Mouse (Mus musculus): ENCODE data around the gene Brinp2. TPM values are rescaled to one million over a fixed set of nuclear protein-coding genes. Genes with fewer than 3 reads are reported as not detected.

Gene Brinp2
- total RNA-seq, 2 experiments from 2014 or later = 0.31 to 0.38 TPM

DNA sequence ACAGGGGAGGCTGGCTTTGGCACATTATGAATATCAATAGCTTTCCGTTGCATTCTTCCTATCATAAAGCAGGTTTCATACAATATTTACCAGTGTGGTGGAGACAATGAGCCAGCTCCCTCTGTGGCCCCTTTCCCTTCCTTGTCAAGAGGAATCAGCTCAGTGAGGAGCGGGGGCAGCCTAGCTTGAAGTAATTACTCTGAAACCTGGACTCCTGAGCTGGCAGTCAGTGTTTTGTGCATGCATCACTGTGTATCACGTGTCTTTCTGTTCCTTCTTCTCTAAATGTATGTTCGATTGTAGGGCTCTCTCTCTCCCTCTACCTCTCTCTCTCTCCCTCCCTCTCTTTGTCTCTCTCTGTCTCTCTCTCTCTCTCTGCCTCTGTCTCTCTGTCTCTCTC, 135.1 kb downstream of the Brinp2 start:
- no peak for DNase-seq

- DNase-seq = no peak
Measured at GRCm38 (mm10) chr1:158220148-158220547, 136.0 kb downstream of the Brinp2 start.

- DNase-seq = no peak
Measured at GRCm38 (mm10) chr1:158218750-158219149, 137.4 kb downstream of the Brinp2 start.

DNA sequence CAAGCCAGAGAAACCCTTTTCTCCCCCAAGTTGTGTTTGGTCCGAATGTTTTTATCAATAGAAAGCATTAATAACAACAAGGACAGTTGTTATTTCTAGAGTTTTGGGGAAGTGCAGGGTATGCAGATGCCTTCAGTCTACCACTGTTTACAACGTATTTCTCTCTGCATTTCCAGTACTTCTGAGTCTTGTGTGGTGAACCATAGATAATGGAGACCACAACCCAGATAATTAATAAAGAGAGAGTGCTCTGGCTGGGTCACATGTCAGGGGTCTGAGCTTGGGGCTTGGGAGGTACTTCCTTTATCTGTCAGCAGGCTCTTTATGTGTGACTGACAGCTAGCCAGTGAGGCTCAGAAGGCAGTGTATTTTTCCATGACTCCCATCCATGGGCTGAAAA, 137.8 kb downstream of the Brinp2 start:
- no peak for DNase-seq

- DNase-seq = no peak
Measured at GRCm38 (mm10) chr1:158215581-158215980, 140.5 kb downstream of the Brinp2 start.

DNA sequence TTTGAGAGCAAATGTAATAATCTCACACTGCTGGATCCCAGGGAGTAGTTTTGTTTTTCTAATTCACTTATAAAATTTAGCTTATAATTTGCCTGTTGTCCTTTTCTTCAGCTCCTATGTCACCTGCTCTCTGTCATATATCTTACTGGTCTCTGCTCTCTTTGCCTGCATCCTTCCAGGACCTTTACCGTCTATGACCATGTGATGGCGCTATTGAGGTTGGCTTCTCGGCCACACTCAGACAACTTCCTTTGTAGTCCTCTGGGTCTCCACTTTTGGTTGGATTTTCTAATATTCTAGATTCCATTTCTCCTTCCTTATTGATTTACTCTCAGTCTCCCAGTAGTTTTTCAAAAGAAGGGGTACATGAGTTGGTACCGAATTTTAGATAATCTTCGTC, 141.4 kb downstream of the Brinp2 start:
- DNase-seq = no peak

GRCm38 (mm10) chr1:158213736-158214135, 142.4 kb downstream of the Brinp2 start:
- no peak for DNase-seq

GRCm38 (mm10) chr1:158207620-158208019, 148.5 kb downstream of the Brinp2 start:
- DNase-seq = no peak

DNA sequence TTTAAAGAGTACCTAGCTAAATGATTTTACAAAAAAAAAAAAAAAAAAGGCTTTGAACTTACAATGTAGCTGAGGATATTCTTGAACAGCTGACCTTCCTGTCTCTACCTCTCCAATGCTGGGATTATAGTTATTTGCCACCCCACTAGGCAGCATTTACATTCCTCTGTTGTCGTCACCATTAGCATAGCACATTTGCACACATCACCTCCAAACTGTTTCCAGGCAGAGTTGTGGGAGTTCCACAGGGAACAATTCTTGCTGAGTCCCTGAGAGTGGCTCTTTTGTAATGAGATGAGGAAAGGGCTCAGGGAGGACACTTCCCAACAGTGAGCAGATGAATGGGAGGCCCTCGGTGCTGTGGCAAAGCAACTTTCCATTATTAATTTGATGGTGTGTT, 153.2 kb downstream of the Brinp2 start:
- DNase-seq = no peak

Other genes with a start within 250 kb of the Brinp2 start
- gene Astn1, start 5.9 kb upstream of the Brinp2 start, total RNA-seq (2021) = 1 to 10 TPM; 1.2 TPM

Measured in gastrocnemius, postnatal 10 days (tissue).